Mouse (Mus musculus) embryonic facial prominence, embryonic 14.5 days (tissue): ENCODE data around the gene Cenpu. TPM values are rescaled to one million over a fixed set of nuclear protein-coding genes. Genes with fewer than 3 reads are reported as not detected.

Experiments
- ATAC-seq: fragments of 200-750 bp; cut with Nextera tagmentation; 2 replicates; pipeline ENCODE4 v1.8.0; 2017; ENCODE audit warnings: low read depth, moderate number of reproducible peaks, moderate TSS enrichment
- DNase-seq: peaks from one replicate; pipeline ENCODE4 v3.0.0-alpha.2; 2015; ENCODE audit warnings: low spot score
- H3K27ac ChIP-seq: fragments of 300-500 bp; sonication (generic); replicated peaks from 2 replicates; pipeline ENCODE4 v1.5.1; 2014; ENCODE audit warnings: low read depth, mild to moderate bottlenecking, low read length, moderate library complexity
- H3K27me3 ChIP-seq: fragments of 300-500 bp; sonication (generic); replicated peaks from 2 replicates; pipeline ENCODE4 v1.6.1; 2014; ENCODE audit warnings: low read length; ENCODE audit not compliant: control insufficient read depth, insufficient read depth
- H3K36me3 ChIP-seq: fragments of 300-500 bp; sonication (generic); 2 replicates; pipeline ENCODE4 v1.6.1; 2014; ENCODE audit warnings: low read length, mixed read lengths; ENCODE audit not compliant: control insufficient read depth, insufficient read depth
- H3K4me1 ChIP-seq: fragments of 300-500 bp; sonication (generic); 2 replicates; pipeline ENCODE4 v1.6.1; 2014; ENCODE audit warnings: antibody characterized with exemption, low read length; ENCODE audit not compliant: control insufficient read depth, insufficient read depth
- H3K4me2 ChIP-seq: fragments of 300-500 bp; sonication (generic); 2 replicates; pipeline ENCODE4 v1.6.1; 2014; ENCODE audit warnings: low read depth, mild to moderate bottlenecking, low read length, moderate library complexity, mixed read lengths
- H3K4me3 ChIP-seq: fragments of 300-500 bp; sonication (generic); 2 replicates; pipeline ENCODE4 v1.5.1; 2014; ENCODE audit warnings: low read depth, mild to moderate bottlenecking, low read length
- H3K9ac ChIP-seq: fragments of 300-500 bp; sonication (generic); 2 replicates; pipeline ENCODE4 v1.6.1; 2014; ENCODE audit warnings: low read depth, mild to moderate bottlenecking, low read length, moderate library complexity, mixed read lengths
- H3K9me3 ChIP-seq: fragments of 300-500 bp; sonication (generic); 2 replicates; pipeline ENCODE4 v1.6.1; 2016; ENCODE audit warnings: low read length; ENCODE audit not compliant: control insufficient read depth
- WGBS: fragments of 180-500 bp; shearing (Covaris S2); extraction: QIAGEN DNeasy Blood & Tissue Kit; methylation state at CpG from one replicate; pipeline ENCODE4 v1.1.7; 2014; 5-methylcytosine and 5-hydroxymethylcytosine counted together
- polyA plus RNA-seq: library from polyadenylated mRNA; unstranded; fragments of >200 nt; fragmentation: Nextera tagmentation; extraction: Ambion mirVana; gene quantifications from 2 replicates; pipeline ENCODE4 v1.2.1, GENCODE M21; 2014

Cenpu gene
- 12.4 and 16.8 TPM in 2 replicates for polyA plus RNA-seq

GRCm38 (mm10) chr8:46551615-46552440, at the start of gene Cenpu:
Gene Cenpu, plus strand, starts transcription at chr8:46552028.
- Histone ChIP-seq H3K4me1 (peaks cover 8% of the 10 kb centered on the region), H3K9me3 (no peaks in the 10 kb centered on the region), H3K4me3 (peak within 1 kb of the TSS; percentile 66), H3K9ac (peak within 1 kb of the TSS; percentile 69), H3K27ac (peak within 1 kb of the TSS; percentile 76), H3K36me3 (peaks cover 7% of the 10 kb centered on the region; the same call in 1 of the 2 replicates), H3K4me2 (peak within 1 kb of the TSS; percentile 62), H3K27me3 (no peaks in the 10 kb centered on the region)
- ATAC-seq = peak; percentile 98
- under 1% methylated on average over 49 of the region's 50 CpGs for WGBS
- DNase-seq = peak; percentile 100

- Histone ChIP-seq H3K27me3 (no peaks in the 10 kb centered on the region), H3K27ac (no peak overlapping the region), H3K36me3 (peaks cover 14% of the 10 kb centered on the region; the same call in 1 of the 2 replicates), H3K4me3 (peak overlapping the region; percentile 26), H3K9ac (0 out of 2 replicates have a peak overlapping the region, but pooled peaks have one; percentile 10), H3K9me3 (no peaks in the 10 kb centered on the region), H3K4me2 (peak overlapping the region; percentile 47), H3K4me1 (peaks cover 8% of the 10 kb centered on the region; the same call in 1 of the 2 replicates)
- ATAC-seq (peak; percentile 45), DNase-seq (peak; percentile 65)
- 24% methylated on average over 19 of the region's 19 CpGs for WGBS
These were observed 49.3 kb upstream of the Cenpu start for GRCm38 (mm10) chr8:46502333-46503071.

GRCm38 (mm10) chr8:46503072-46503695, 48.6 kb upstream of the Cenpu start:
- DNase-seq (no peak), ATAC-seq (no peak)
- H3K9me3 ChIP-seq = no peaks in the 10 kb centered on the region
- 0 out of 2 replicates have a peak overlapping the region, but pooled peaks have one; percentile 10 for H3K9ac ChIP-seq
- H3K4me1 ChIP-seq = peaks cover 8% of the 10 kb centered on the region; the same call in 1 of the 2 replicates
- peak overlapping the region; percentile 26 for H3K4me3 ChIP-seq
- 74% methylated on average over 11 of the region's 12 CpGs for WGBS
- H3K27me3 ChIP-seq = no peaks in the 10 kb centered on the region
- no peak overlapping the region for H3K27ac ChIP-seq
- H3K36me3 ChIP-seq = peaks cover 14% of the 10 kb centered on the region; the same call in 1 of the 2 replicates
- peak overlapping the region; percentile 47 for H3K4me2 ChIP-seq

DNA sequence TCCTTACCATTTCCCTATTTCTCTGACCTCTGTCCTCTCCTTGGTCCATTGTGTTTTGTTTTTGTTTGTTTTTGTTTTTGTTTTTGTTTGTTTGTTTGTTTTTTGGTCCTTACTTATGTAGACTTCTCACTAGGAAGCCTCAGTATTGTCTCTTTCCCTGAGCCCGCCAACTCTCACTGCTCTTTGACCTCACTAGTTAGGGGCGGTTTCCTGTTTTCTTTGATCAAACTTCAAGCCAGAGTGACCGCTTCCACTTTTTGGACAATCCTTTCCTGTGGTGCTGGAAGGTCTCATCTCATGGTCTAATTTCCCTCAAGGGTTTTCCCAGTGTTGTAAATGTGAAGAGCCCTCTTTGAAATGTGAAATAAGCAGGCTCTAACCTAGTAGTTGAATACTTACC, 47.6 kb upstream of the Cenpu start:
- no peak for DNase-seq
- WGBS = 40% methylated on average over 3 of the region's 3 CpGs
- ATAC-seq = no peak

DNA sequence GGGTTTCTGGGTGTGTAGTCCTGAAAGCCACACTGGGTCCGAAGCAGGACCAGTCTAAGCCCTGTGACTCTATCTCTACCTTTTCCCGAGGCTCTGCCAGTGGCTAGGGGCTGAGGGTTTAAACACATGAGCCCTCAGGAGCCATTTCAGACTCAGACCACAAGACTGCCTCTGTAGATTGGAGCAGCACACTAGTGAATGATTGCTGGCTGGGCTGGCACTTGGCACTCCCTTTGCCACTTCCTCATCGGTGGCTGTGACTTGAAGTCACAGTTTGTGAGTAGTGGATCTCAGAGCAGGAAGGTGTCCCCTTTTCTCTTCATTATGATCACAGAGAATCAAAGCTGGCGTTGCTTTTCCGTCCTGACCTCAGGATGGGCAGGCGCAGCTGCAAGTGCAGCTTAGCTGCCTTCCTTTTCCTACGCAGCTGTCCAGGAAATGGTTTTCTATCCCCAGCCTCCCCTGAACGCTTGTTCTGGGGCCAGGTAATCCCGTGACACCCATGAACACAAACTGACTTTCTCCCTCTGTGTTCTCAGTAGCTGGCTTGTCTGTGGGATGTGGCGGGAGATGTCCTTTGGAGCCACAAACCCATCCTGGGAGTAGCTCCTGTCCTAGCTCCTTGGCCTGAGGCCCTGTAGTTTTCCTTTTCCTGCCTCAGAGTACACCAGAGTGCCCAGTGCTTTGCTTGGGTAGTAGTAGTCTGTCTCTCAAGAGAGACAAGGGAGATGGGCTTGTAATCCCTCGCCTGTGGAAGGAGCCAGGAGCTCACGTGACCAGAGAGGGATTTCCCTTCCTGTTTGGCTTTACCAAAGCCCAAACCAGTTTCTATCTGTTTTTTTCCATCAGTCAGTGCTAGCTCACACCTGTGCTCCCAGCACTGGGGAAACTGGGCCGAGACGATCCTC, 43.1 kb upstream of the Cenpu start:
- Histone ChIP-seq H3K9ac (no peak overlapping the region), H3K27ac (0 out of 2 replicates have a peak overlapping the region, but pooled peaks have one; percentile 3), H3K4me3 (no peak overlapping the region), H3K36me3 (peaks cover 22% of the 10 kb centered on the region), H3K27me3 (no peaks in the 10 kb centered on the region), H3K4me1 (0 out of 2 replicates have a peak, but pooled peaks cover 6% of the 10 kb centered on the region), H3K9me3 (no peaks in the 10 kb centered on the region), H3K4me2 (no peak overlapping the region)
- WGBS = 70% methylated on average over 14 of the region's 14 CpGs
- no peak for ATAC-seq
- DNase-seq = peak; percentile 44

More for the DNA sequence above, 47.6 kb upstream of the Cenpu start:
- H3K4me3 ChIP-seq = no peak overlapping the region
- peaks cover 14% of the 10 kb centered on the region; the same call in 1 of the 2 replicates for H3K36me3 ChIP-seq
- H3K9me3 ChIP-seq = no peaks in the 10 kb centered on the region
- no peak overlapping the region for H3K4me2 ChIP-seq
- H3K27ac ChIP-seq = no peak overlapping the region
- H3K9ac ChIP-seq = no peak overlapping the region
- H3K27me3 ChIP-seq = no peaks in the 10 kb centered on the region
- H3K4me1 ChIP-seq = peaks cover 10% of the 10 kb centered on the region; the same call in 1 of the 2 replicates

DNA sequence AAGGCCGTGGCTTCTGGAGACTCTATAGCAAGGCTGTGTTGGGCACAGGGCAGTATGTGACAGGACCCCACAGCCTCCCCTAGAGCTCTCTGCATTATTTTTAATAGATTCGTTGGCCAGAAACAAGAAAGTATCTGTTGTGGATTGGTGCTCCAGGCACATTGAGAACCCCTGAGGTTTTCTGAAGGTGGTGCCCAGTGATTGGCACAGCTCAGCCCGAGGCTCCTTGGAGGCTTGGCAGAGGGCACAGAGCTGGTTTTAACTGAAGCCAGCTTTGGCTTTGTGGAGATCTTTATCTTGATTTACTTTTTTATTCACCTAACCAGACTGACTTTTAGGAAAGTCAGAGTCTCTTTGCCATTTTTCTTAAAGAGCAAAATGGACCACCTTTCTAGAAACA, 42.4 kb upstream of the Cenpu start:
- Histone ChIP-seq H3K4me1 (0 out of 2 replicates have a peak, but pooled peaks cover 6% of the 10 kb centered on the region), H3K9me3 (no peaks in the 10 kb centered on the region), H3K27ac (no peak overlapping the region), H3K4me3 (no peak overlapping the region), H3K27me3 (no peaks in the 10 kb centered on the region), H3K9ac (no peak overlapping the region), H3K4me2 (no peak overlapping the region), H3K36me3 (peaks cover 25% of the 10 kb centered on the region)
- no peak for ATAC-seq
- DNase-seq = no peak
- 76% methylated on average over 3 of the region's 3 CpGs for WGBS

- H3K9me3 ChIP-seq = no peaks in the 10 kb centered on the region
- H3K9ac ChIP-seq = no peak overlapping the region
- no peak overlapping the region for H3K27ac ChIP-seq
- ATAC-seq (no peak), DNase-seq (no peak)
- 0 out of 2 replicates have a peak, but pooled peaks cover 6% of the 10 kb centered on the region for H3K4me1 ChIP-seq
- 78% methylated on average over 9 of the region's 9 CpGs for WGBS
- H3K4me3 ChIP-seq = no peak overlapping the region
- no peaks in the 10 kb centered on the region for H3K27me3 ChIP-seq
- peaks cover 17% of the 10 kb centered on the region for H3K36me3 ChIP-seq
- no peak overlapping the region for H3K4me2 ChIP-seq
These were observed 40.5 kb upstream of the Cenpu start for GRCm38 (mm10) chr8:46511336-46511735.
